Mouse (Mus musculus) ES-Bruce4 (cell line): ENCODE data around the gene Grid2. TPM values are rescaled to one million over a fixed set of nuclear protein-coding genes. Genes with fewer than 3 reads are reported as not detected.

ENCODE experiments used
- H3K27ac ChIP-seq: 2 replicates; pipeline ENCODE4 v1.5.1; 2012; ENCODE audit warnings: low read length, inconsistent platforms; ENCODE audit not compliant: insufficient read depth
- H3K27me3 ChIP-seq: 2 replicates; pipeline ENCODE4 v1.6.1; 2012; ENCODE audit warnings: mild to moderate bottlenecking, low read length, inconsistent platforms; ENCODE audit not compliant: control insufficient read depth, poor library complexity, insufficient read depth, severe bottlenecking
- H3K36me3 ChIP-seq: 2 replicates; pipeline ENCODE4 v1.6.1; 2012; ENCODE audit warnings: inconsistent platforms, mild to moderate bottlenecking, low read length, moderate library complexity; ENCODE audit not compliant: control insufficient read depth, poor library complexity, insufficient read depth, severe bottlenecking
- H3K4me1 ChIP-seq: one replicate; pipeline ENCODE4 v1.8.1; 2011; ENCODE audit warnings: low read length; ENCODE audit not compliant: control insufficient read depth, insufficient read depth
- H3K4me3 ChIP-seq: 2 replicates; pipeline ENCODE4 v1.5.1; 2011; ENCODE audit warnings: low read depth, mild to moderate bottlenecking, low read length
- H3K9ac ChIP-seq: 2 replicates; pipeline ENCODE4 v1.6.1; 2012; ENCODE audit warnings: low read depth, mild to moderate bottlenecking, inconsistent platforms; ENCODE audit not compliant: poor library complexity, severe bottlenecking
- H3K9me3 ChIP-seq: replicated peaks from 2 replicates; pipeline ENCODE4 v1.6.1; 2012; ENCODE audit warnings: mild to moderate bottlenecking, low read length, inconsistent platforms; ENCODE audit not compliant: control insufficient read depth, poor library complexity, insufficient read depth, severe bottlenecking
- CTCF ChIP-seq: IDR thresholded peaks from one replicate; pipeline ENCODE4 v1.8.1; 2011; ENCODE audit warnings: low read depth, low read length
- EP300 ChIP-seq: IDR thresholded peaks from 2 replicates; pipeline ENCODE4 v1.6.1; 2011; ENCODE audit warnings: low read depth, low read length; ENCODE audit not compliant: insufficient read depth
- POLR2A ChIP-seq: IDR thresholded peaks from one replicate; pipeline ENCODE4 v1.8.1; 2011; ENCODE audit warnings: low read length; ENCODE audit not compliant: insufficient read depth
- polyA plus RNA-seq: library from polyadenylated mRNA; stranded (reverse); fragments of >200 nt; gene quantifications from 2 replicates; pipeline ENCODE4 v1.2.4, GENCODE M21; 2011; ENCODE audit warnings: low read depth; ENCODE audit not compliant: missing spikeins, insufficient read depth, insufficient read length

Grid2 gene
- polyA plus RNA-seq, 1 experiment, result 0.15 TPM

GRCm38 (mm10) chr6:64428898-64429297 lies 1173.2 kb downstream of the Grid2 start:
- TF ChIP-seq EP300, result no peak
- no peak for TF ChIP-seq CTCF
- no peak for TF ChIP-seq POLR2A
- Histone ChIP-seq H3K9ac (no peak overlapping the region), H3K27ac (no peak overlapping the region), H3K9me3 (no peaks in the 10 kb centered on the region), H3K4me1 (no peaks in the 10 kb centered on the region), H3K27me3 (no peaks in the 10 kb centered on the region), H3K4me3 (no peak overlapping the region), H3K36me3 (no peaks in the 10 kb centered on the region)

- H3K9me3 ChIP-seq, result no peaks in the 10 kb centered on the region
- TF ChIP-seq CTCF (no peak), POLR2A (no peak)
Observed at GRCm38 (mm10) chr6:64448127-64448526, 1192.5 kb downstream of the Grid2 start.

GRCm38 (mm10) chr6:64448864-64449355 lies 1193.2 kb downstream of the Grid2 start:
- TF ChIP-seq POLR2A (no peak), EP300 (no peak), CTCF (no peak)
- H3K27me3 ChIP-seq, result no peaks in the 10 kb centered on the region

More at GRCm38 (mm10) chr6:64448127-64448526, 1192.5 kb downstream of the Grid2 start:
- H3K27me3 ChIP-seq, result no peaks in the 10 kb centered on the region
- no peaks in the 10 kb centered on the region for H3K36me3 ChIP-seq
- no peaks in the 10 kb centered on the region for H3K4me1 ChIP-seq
- H3K27ac ChIP-seq, result no peak overlapping the region
- no peak overlapping the region for H3K9ac ChIP-seq
- no peak overlapping the region for H3K4me3 ChIP-seq

GRCm38 (mm10) chr6:64450770-64451169 lies 1195.1 kb downstream of the Grid2 start:
- TF ChIP-seq POLR2A (no peak), CTCF (no peak), EP300 (no peak)
- Histone ChIP-seq H3K9me3 (no peaks in the 10 kb centered on the region), H3K9ac (no peak overlapping the region), H3K27ac (no peak overlapping the region), H3K36me3 (no peaks in the 10 kb centered on the region), H3K27me3 (no peaks in the 10 kb centered on the region), H3K4me1 (no peaks in the 10 kb centered on the region), H3K4me3 (no peak overlapping the region)

More at GRCm38 (mm10) chr6:64448864-64449355, 1193.2 kb downstream of the Grid2 start:
- Histone ChIP-seq H3K27ac (no peak overlapping the region), H3K36me3 (no peaks in the 10 kb centered on the region), H3K4me1 (no peaks in the 10 kb centered on the region), H3K4me3 (no peak overlapping the region), H3K9me3 (no peaks in the 10 kb centered on the region), H3K9ac (no peak overlapping the region)

GRCm38 (mm10) chr6:64479884-64480283 lies 1224.2 kb downstream of the Grid2 start:
- H3K27me3 ChIP-seq, result no peaks in the 10 kb centered on the region
- H3K4me1 ChIP-seq, result no peaks in the 10 kb centered on the region
- H3K27ac ChIP-seq, result no peak overlapping the region
- TF ChIP-seq CTCF, result no peak
- TF ChIP-seq EP300, result no peak
- no peak for TF ChIP-seq POLR2A
- no peak overlapping the region for H3K4me3 ChIP-seq
- H3K9ac ChIP-seq, result no peak overlapping the region
- no peaks in the 10 kb centered on the region for H3K36me3 ChIP-seq
- H3K9me3 ChIP-seq, result no peaks in the 10 kb centered on the region

- TF ChIP-seq POLR2A (no peak), CTCF (no peak), EP300 (no peak)
- no peak overlapping the region for H3K9ac ChIP-seq
- no peaks in the 10 kb centered on the region for H3K4me1 ChIP-seq
- H3K27ac ChIP-seq, result no peak overlapping the region
- H3K9me3 ChIP-seq, result no peaks in the 10 kb centered on the region
- H3K27me3 ChIP-seq, result no peaks in the 10 kb centered on the region
- no peaks in the 10 kb centered on the region for H3K36me3 ChIP-seq
- H3K4me3 ChIP-seq, result no peak overlapping the region
Observed at GRCm38 (mm10) chr6:64480592-64480991, 1224.9 kb downstream of the Grid2 start.
